Mouse (Mus musculus): ENCODE data around the gene Map3k19. TPM values are rescaled to one million over a fixed set of nuclear protein-coding genes. Genes with fewer than 3 reads are reported as not detected.

Map3k19 gene
- polyA plus RNA-seq (2014; fragmentation: Nextera tagmentation; extraction: Ambion mirVana), result 0.47 and 0.94 TPM in 2 replicates

DNA sequence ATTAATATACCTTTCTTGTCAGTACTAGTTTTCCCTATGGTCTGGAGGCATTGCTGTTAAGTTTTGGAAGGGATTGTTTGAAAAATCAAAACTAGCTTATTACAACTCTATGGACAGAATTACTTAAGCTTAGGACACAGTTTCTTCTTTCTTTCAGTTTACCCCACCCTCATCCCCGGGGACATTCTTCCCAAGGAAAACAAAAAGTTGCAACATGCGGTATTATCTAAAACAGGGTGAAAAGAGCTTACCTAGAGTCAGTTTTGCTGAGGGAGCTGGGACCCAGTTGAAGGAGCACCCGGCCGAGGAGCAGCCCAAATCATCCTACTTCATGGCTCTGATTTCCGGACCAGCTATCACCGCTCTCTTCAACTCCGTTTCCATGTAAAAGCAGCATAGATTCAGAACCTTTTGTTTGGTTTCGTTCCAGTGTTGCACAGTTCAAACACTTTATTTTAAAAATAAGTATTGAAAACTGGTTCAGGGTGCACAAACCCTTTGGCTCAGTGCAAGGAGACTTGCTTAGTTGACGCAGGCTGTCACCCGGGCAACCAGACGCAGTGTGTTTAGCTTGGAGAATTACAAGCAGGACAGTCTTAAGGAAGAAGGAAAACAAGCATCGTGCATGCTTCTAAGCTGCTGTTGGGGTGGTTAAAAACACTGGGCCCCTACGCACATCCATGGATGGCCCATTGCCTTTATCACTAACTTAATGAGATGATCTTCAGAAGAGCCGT, at the start of gene Map3k19:
Gene Map3k19 (minus strand): TSS at position 546 of the 737 bp plus-strand sequence.
- Histone ChIP-seq H3K4me2 (replicated peaks; ENCODE audit: low read depth, low read length) (no peak within 1 kb of the TSS), H3K9ac (ENCODE audit: low read depth, low read length) (no peak within 1 kb of the TSS), H3K36me3 (ENCODE audit: control insufficient read depth, insufficient read depth, low read length) (no peaks in the 10 kb centered on the region), H3K27ac (ENCODE audit: low read depth, low read length) (no peak within 1 kb of the TSS), H3K4me3 (ENCODE audit: low read depth, low read length) (no peak within 1 kb of the TSS), H3K4me1 (replicated peaks; ENCODE audit: control insufficient read depth, insufficient read depth, low read length) (no peaks in the 10 kb centered on the region), H3K27me3 (ENCODE audit: control insufficient read depth, insufficient read depth, low read length) (no peaks in the 10 kb centered on the region), H3K9me3 (ENCODE audit: control insufficient read depth, low read length) (no peaks in the 10 kb centered on the region)
- 76% methylated on average over 14 of the region's 14 CpGs for WGBS
- DNase-seq (ENCODE audit: low spot score) (no peak), ATAC-seq (ENCODE audit: low FRiP score) (no peak)

DNA sequence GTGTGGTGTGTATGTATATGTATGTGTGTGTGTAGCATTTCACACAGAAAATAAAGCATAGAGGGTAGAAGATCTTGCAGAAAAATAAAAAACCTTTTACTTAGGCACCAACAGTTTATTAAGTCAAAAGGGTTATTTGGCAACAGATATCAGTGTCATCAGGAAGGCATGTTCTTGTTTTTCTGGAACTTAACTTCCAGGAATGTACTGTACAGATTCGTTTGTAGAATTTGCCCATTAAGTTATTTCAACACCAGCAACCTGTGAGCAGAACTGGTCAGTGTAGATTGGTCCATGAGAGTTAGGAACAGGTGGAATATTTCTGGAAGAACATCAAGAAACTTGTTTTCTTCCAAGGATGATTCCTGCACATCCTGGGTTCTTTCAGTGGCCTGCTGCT, 44.6 kb upstream of the Map3k19 start:
- 89% methylated on average over 1 of the region's 1 CpGs for WGBS
- Histone ChIP-seq H3K4me3 (ENCODE audit: low read depth, low read length) (no peak overlapping the region), H3K4me1 (replicated peaks; ENCODE audit: control insufficient read depth, insufficient read depth, low read length) (no peaks in the 10 kb centered on the region), H3K9ac (ENCODE audit: low read depth, low read length) (no peak overlapping the region), H3K27ac (ENCODE audit: low read depth, low read length) (no peak overlapping the region), H3K27me3 (ENCODE audit: control insufficient read depth, insufficient read depth, low read length) (no peaks in the 10 kb centered on the region), H3K4me2 (replicated peaks; ENCODE audit: low read depth, low read length) (no peak overlapping the region), H3K9me3 (ENCODE audit: control insufficient read depth, low read length) (no peaks in the 10 kb centered on the region), H3K36me3 (ENCODE audit: control insufficient read depth, insufficient read depth, low read length) (no peaks in the 10 kb centered on the region)
- DNase-seq (ENCODE audit: low spot score) (no peak), ATAC-seq (ENCODE audit: low FRiP score) (no peak)

DNA sequence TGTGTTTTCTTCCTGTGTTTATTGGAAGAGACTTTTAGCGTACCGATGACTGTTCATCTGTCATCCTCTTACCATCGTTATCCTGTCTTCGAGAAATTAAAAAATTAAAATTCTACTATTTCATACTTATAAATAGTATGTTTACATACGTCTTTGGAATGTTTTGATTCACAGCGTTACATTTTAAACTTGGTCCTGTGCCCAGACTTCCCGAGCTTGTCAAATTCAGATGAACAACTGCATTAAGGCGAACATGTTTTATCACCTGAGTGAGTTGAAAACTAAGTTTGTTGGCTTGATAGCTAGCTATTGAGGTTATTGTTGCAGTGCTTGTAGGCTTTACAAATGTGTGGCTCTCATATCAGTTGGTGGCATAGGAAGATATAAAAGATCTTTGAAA, 14.4 kb upstream of the Map3k19 start:
- Histone ChIP-seq H3K9me3 (ENCODE audit: control insufficient read depth, low read length) (no peaks in the 10 kb centered on the region), H3K4me1 (replicated peaks; ENCODE audit: control insufficient read depth, insufficient read depth, low read length) (no peaks in the 10 kb centered on the region), H3K4me3 (ENCODE audit: low read depth, low read length) (peak overlapping the region; percentile 53), H3K27me3 (ENCODE audit: control insufficient read depth, insufficient read depth, low read length) (no peaks in the 10 kb centered on the region), H3K27ac (ENCODE audit: low read depth, low read length) (no peak overlapping the region), H3K36me3 (ENCODE audit: control insufficient read depth, insufficient read depth, low read length) (0 out of 2 replicates have a peak, but pooled peaks cover 1% of the 10 kb centered on the region), H3K9ac (ENCODE audit: low read depth, low read length) (peak overlapping the region; percentile 56), H3K4me2 (replicated peaks; ENCODE audit: low read depth, low read length) (peak overlapping the region; percentile 58)
- DNase-seq (ENCODE audit: low spot score) (no peak), ATAC-seq (ENCODE audit: low FRiP score) (no peak)
- WGBS, result 50% methylated on average over 8 of the region's 8 CpGs

DNA sequence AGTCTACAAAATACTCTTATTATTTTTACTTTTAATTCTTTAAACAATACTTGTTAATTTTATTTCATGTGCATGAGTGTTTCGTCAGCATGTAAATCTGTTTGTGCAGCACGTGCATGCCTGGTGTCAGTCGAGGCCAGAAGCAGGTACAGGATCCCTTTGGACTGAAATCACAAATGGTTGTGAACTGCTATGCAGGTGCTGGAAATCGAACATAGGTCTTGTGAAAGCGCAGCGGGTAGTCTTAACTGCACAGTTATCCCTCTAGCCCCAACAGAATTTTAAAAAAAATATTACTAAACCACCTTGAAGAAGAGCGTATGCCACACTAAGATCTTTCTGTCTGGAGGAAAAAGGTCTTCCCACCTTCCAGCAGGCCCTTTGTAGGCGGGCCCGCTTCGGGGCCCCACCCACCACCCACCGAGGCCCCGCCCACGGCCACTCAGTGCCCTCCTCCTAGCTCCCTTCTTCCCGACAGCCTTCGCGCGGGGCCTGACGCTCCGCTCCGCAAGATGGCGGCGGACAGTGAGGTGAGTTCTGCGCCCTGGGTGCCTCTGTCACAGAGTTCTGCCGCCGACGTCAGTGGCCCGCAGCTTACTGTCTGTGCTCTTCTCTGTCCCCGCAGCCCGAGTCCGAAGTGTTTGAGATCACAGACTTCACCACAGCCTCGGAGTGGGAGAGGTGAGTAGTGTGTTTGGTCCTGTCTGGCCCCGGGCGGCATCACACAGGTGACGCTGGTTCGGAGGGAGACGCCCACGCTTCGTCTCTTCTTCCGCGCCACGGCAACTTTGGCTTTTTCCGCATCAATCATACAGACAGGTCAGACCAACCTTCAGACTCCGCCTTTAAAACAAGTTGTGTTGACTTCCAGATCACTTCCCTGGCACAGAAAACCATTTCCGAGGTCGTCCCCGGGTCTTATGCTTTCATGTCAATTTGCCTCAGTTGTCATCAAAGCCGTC, 13.8 kb upstream of the Map3k19 start, which contains the start of gene Rab3gap1:
Gene Rab3gap1 (plus strand): TSS at position 474 of the 962 bp plus-strand sequence.
- Histone ChIP-seq H3K4me1 (replicated peaks; ENCODE audit: control insufficient read depth, insufficient read depth, low read length) (no peaks in the 10 kb centered on the region), H3K4me2 (replicated peaks; ENCODE audit: low read depth, low read length) (peak within 1 kb of the TSS; percentile 58), H3K9me3 (ENCODE audit: control insufficient read depth, low read length) (no peaks in the 10 kb centered on the region), H3K36me3 (ENCODE audit: control insufficient read depth, insufficient read depth, low read length) (no peaks in the 10 kb centered on the region), H3K27me3 (ENCODE audit: control insufficient read depth, insufficient read depth, low read length) (no peaks in the 10 kb centered on the region), H3K9ac (ENCODE audit: low read depth, low read length) (peak within 1 kb of the TSS; percentile 56), H3K27ac (ENCODE audit: low read depth, low read length) (0 out of 2 replicates have a peak within 1 kb of the TSS, but pooled peaks have one; percentile 1), H3K4me3 (ENCODE audit: low read depth, low read length) (peak within 1 kb of the TSS; percentile 53)
- ATAC-seq (ENCODE audit: low FRiP score) (peak; percentile 99), DNase-seq (ENCODE audit: low spot score) (peak; percentile 93)
- 12% methylated on average over 47 of the region's 47 CpGs for WGBS

DNA sequence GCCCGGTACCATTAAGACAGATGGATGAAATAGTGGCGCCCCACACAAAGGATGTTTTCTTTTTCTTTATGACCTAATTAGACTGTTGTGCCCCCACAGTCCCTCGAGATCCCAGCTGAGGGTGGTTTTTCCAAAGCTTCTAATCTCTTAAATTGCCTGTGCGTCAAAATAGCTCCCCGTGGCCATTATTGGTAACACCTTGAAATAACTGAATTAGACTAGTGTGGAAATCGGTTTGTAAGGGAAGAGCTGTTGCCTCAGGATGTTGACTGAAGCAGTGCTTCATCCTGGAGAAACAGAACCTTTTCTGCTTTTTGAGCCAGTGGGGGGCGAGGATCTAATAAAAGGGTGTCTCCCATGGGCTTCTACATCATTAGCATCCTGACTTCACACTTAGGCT, 9.0 kb upstream of the Map3k19 start:
- Histone ChIP-seq H3K4me2 (replicated peaks; ENCODE audit: low read depth, low read length) (no peak overlapping the region), H3K27me3 (ENCODE audit: control insufficient read depth, insufficient read depth, low read length) (no peaks in the 10 kb centered on the region), H3K9ac (ENCODE audit: low read depth, low read length) (no peak overlapping the region), H3K9me3 (ENCODE audit: control insufficient read depth, low read length) (no peaks in the 10 kb centered on the region), H3K36me3 (ENCODE audit: control insufficient read depth, insufficient read depth, low read length) (no peaks in the 10 kb centered on the region), H3K4me3 (ENCODE audit: low read depth, low read length) (no peak overlapping the region), H3K27ac (ENCODE audit: low read depth, low read length) (no peak overlapping the region), H3K4me1 (replicated peaks; ENCODE audit: control insufficient read depth, insufficient read depth, low read length) (no peaks in the 10 kb centered on the region)
- DNase-seq (ENCODE audit: low spot score) (no peak), ATAC-seq (ENCODE audit: low FRiP score) (no peak)
- WGBS, result 69% methylated on average over 7 of the region's 7 CpGs

DNA sequence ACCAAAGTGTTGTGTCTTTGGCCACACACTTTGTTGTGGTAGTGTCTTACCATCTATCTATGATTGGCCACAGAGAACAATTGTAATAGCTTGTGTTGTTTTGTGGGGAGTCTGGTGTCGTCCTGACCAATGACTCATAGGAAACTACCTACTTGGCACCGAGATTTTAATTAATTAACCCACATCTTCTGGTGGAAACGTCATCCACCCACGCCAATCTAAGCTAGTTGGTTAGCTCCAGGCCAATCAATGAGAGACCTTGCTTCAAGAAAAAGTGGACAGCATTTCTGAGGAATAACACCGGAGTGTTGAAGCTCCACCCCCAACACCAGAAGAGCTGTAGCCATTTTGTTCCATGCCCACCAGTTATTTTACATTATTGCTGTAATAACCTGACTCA, 7.1 kb upstream of the Map3k19 start:
- no peak for DNase-seq (ENCODE audit: low spot score)
- H3K4me2 ChIP-seq (replicated peaks; ENCODE audit: low read depth, low read length), result no peak overlapping the region
- H3K9ac ChIP-seq (ENCODE audit: low read depth, low read length), result no peak overlapping the region
- no peaks in the 10 kb centered on the region for H3K9me3 ChIP-seq (ENCODE audit: control insufficient read depth, low read length)
- WGBS, result 90% methylated on average over 5 of the region's 5 CpGs
- no peak overlapping the region for H3K4me3 ChIP-seq (ENCODE audit: low read depth, low read length)
- no peaks in the 10 kb centered on the region for H3K27me3 ChIP-seq (ENCODE audit: control insufficient read depth, insufficient read depth, low read length)
- no peak overlapping the region for H3K27ac ChIP-seq (ENCODE audit: low read depth, low read length)
- ATAC-seq (ENCODE audit: low FRiP score), result no peak
- no peaks in the 10 kb centered on the region for H3K4me1 ChIP-seq (replicated peaks; ENCODE audit: control insufficient read depth, insufficient read depth, low read length)
- no peaks in the 10 kb centered on the region for H3K36me3 ChIP-seq (ENCODE audit: control insufficient read depth, insufficient read depth, low read length)

DNA sequence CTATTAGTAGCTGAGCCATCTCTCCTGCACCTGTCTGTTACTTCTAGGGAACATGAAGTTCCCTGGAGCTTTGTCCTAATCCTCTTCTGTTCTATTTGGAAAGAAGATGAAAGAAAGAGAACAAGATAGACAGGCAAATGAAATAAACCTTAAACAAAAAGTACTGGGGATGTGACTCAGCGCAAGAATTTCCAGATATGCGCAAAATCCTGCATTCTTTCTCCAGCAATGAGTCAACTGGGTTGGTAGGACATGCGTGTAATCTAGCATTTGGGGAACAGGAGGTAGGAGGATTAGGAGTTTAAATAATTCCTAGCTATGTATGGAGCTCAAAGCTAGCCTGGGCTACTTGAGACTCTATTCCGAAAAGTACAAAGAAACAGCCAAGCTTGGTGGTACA, 5.7 kb upstream of the Map3k19 start:
- Histone ChIP-seq H3K9ac (ENCODE audit: low read depth, low read length) (no peak overlapping the region), H3K36me3 (ENCODE audit: control insufficient read depth, insufficient read depth, low read length) (no peaks in the 10 kb centered on the region), H3K27me3 (ENCODE audit: control insufficient read depth, insufficient read depth, low read length) (no peaks in the 10 kb centered on the region), H3K4me2 (replicated peaks; ENCODE audit: low read depth, low read length) (no peak overlapping the region), H3K27ac (ENCODE audit: low read depth, low read length) (no peak overlapping the region), H3K4me1 (replicated peaks; ENCODE audit: control insufficient read depth, insufficient read depth, low read length) (no peaks in the 10 kb centered on the region), H3K4me3 (ENCODE audit: low read depth, low read length) (no peak overlapping the region), H3K9me3 (ENCODE audit: control insufficient read depth, low read length) (no peaks in the 10 kb centered on the region)
- DNase-seq (ENCODE audit: low spot score) (no peak), ATAC-seq (ENCODE audit: low FRiP score) (no peak)
- WGBS, result 91% methylated on average over 4 of the region's 4 CpGs

DNA sequence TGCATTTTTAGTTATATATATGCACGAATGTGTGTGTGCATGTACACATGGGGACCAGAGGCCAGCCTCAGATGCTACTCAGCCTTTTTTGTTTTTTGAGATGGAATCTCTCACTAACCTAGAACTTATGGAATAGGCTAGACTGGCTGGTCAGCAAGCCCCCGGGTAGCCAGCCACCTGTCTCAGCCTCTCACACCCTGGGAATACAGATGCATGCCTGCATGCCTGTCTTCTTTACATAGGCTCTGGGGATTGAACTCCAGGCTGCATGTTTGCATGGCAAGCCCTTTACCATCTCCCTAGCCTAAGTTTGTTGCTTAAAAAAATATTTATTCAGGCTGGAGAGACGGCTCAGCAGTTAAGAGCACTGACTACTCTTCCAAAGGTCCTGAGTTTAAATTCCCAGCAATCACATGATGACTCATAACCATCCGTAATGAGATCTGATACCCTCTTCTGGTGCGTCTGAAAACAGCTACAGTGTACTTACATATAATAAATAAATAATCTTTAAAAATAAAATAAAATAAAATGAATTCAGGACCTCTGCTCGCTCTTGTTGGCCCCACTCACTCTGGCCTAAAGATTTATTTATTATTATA, 5.1 kb upstream of the Map3k19 start:
- no peak for DNase-seq (ENCODE audit: low spot score)
- H3K4me3 ChIP-seq (ENCODE audit: low read depth, low read length), result no peak overlapping the region
- H3K27me3 ChIP-seq (ENCODE audit: control insufficient read depth, insufficient read depth, low read length), result no peaks in the 10 kb centered on the region
- H3K27ac ChIP-seq (ENCODE audit: low read depth, low read length), result no peak overlapping the region
- H3K9ac ChIP-seq (ENCODE audit: low read depth, low read length), result no peak overlapping the region
- no peaks in the 10 kb centered on the region for H3K9me3 ChIP-seq (ENCODE audit: control insufficient read depth, low read length)
- no peaks in the 10 kb centered on the region for H3K4me1 ChIP-seq (replicated peaks; ENCODE audit: control insufficient read depth, insufficient read depth, low read length)
- H3K4me2 ChIP-seq (replicated peaks; ENCODE audit: low read depth, low read length), result no peak overlapping the region
- 75% methylated on average over 6 of the region's 6 CpGs for WGBS
- H3K36me3 ChIP-seq (ENCODE audit: control insufficient read depth, insufficient read depth, low read length), result no peaks in the 10 kb centered on the region
- ATAC-seq (ENCODE audit: low FRiP score), result no peak
